Mouse (Mus musculus) embryonic facial prominence, embryonic 14.5 days (tissue): ENCODE measurements around the gene Atp2b2. TPM values are rescaled to one million over a fixed set of nuclear protein-coding genes. Genes with fewer than 3 reads are reported as not detected.

Experiments
- ATAC-seq: fragments of 200-750 bp; cut with Nextera tagmentation; 2 replicates; pipeline ENCODE4 v1.8.0; 2017; ENCODE audit warnings: low read depth, moderate number of reproducible peaks, moderate TSS enrichment
- DNase-seq: peaks from one replicate; pipeline ENCODE4 v3.0.0-alpha.2; 2015; ENCODE audit warnings: low spot score
- H3K27ac ChIP-seq: fragments of 300-500 bp; sonication (generic); replicated peaks from 2 replicates; pipeline ENCODE4 v1.5.1; 2014; ENCODE audit warnings: low read depth, mild to moderate bottlenecking, low read length, moderate library complexity
- H3K27me3 ChIP-seq: fragments of 300-500 bp; sonication (generic); replicated peaks from 2 replicates; pipeline ENCODE4 v1.6.1; 2014; ENCODE audit warnings: low read length; ENCODE audit not compliant: control insufficient read depth, insufficient read depth
- H3K36me3 ChIP-seq: fragments of 300-500 bp; sonication (generic); 2 replicates; pipeline ENCODE4 v1.6.1; 2014; ENCODE audit warnings: low read length, mixed read lengths; ENCODE audit not compliant: control insufficient read depth, insufficient read depth
- H3K4me1 ChIP-seq: fragments of 300-500 bp; sonication (generic); 2 replicates; pipeline ENCODE4 v1.6.1; 2014; ENCODE audit warnings: antibody characterized with exemption, low read length; ENCODE audit not compliant: control insufficient read depth, insufficient read depth
- H3K4me2 ChIP-seq: fragments of 300-500 bp; sonication (generic); 2 replicates; pipeline ENCODE4 v1.6.1; 2014; ENCODE audit warnings: low read depth, mild to moderate bottlenecking, low read length, moderate library complexity, mixed read lengths
- H3K4me3 ChIP-seq: fragments of 300-500 bp; sonication (generic); 2 replicates; pipeline ENCODE4 v1.5.1; 2014; ENCODE audit warnings: low read depth, mild to moderate bottlenecking, low read length
- H3K9ac ChIP-seq: fragments of 300-500 bp; sonication (generic); 2 replicates; pipeline ENCODE4 v1.6.1; 2014; ENCODE audit warnings: low read depth, mild to moderate bottlenecking, low read length, moderate library complexity, mixed read lengths
- H3K9me3 ChIP-seq: fragments of 300-500 bp; sonication (generic); 2 replicates; pipeline ENCODE4 v1.6.1; 2016; ENCODE audit warnings: low read length; ENCODE audit not compliant: control insufficient read depth
- WGBS: fragments of 180-500 bp; shearing (Covaris S2); extraction: QIAGEN DNeasy Blood & Tissue Kit; methylation state at CpG from one replicate; pipeline ENCODE4 v1.1.7; 2014; 5-methylcytosine and 5-hydroxymethylcytosine counted together
- polyA plus RNA-seq: library from polyadenylated mRNA; unstranded; fragments of >200 nt; fragmentation: Nextera tagmentation; extraction: Ambion mirVana; gene quantifications from 2 replicates; pipeline ENCODE4 v1.2.1, GENCODE M21; 2014

The Atp2b2 gene
- polyA plus RNA-seq, 1 experiment from 2014 or later, result 1.4 TPM

DNA sequence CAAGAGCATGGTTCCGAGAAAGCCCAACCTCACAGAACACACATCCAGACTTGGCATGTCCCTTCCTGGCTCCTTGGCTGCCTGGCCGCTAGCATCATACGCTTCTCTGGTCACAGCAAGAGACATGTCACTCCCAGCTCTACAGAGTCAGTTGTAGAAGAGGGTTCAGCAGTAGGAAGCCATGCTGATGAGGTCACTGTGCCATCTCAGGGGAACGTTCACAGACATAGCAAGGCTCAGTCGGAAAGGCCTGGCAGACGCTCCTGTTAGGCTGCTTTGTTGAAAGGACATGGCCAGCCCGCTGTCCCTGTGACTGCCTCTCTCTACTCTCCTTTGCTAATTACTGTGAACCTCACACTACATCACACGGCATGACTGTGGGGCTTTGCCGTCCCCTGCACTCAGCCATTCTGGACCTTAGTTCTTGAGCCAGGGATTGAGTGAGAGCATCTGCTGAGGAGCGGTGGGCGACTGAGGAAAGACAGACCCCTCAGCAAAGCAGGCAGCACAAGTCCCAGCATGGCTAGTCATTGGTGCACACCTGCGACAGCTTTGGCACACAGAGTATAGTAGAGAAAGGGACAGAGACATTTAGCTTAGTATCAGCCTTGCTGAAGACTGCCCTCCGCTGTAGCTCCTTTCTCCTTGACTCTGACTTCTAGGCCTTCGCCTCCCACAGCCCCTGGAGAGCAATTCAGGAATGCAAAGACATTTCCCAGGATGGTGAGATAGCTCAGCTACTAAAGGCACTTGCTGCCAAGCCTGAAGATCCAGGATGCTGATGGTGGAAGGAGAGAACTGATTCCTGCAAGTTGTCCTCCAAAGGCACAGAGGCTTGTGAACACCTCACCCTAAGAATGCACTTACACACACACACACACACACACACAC lies 108.9 kb downstream of the Atp2b2 start:
- DNase-seq, result peak; percentile 7
- ATAC-seq, result no peak
- Histone ChIP-seq H3K4me3 (no peak overlapping the region), H3K36me3 (no peaks in the 10 kb centered on the region), H3K9ac (no peak overlapping the region), H3K9me3 (no peaks in the 10 kb centered on the region), H3K4me2 (no peak overlapping the region), H3K27me3 (no peaks in the 10 kb centered on the region), H3K4me1 (no peaks in the 10 kb centered on the region), H3K27ac (no peak overlapping the region)
- 60% methylated on average over 14 of the region's 14 CpGs for WGBS

DNA sequence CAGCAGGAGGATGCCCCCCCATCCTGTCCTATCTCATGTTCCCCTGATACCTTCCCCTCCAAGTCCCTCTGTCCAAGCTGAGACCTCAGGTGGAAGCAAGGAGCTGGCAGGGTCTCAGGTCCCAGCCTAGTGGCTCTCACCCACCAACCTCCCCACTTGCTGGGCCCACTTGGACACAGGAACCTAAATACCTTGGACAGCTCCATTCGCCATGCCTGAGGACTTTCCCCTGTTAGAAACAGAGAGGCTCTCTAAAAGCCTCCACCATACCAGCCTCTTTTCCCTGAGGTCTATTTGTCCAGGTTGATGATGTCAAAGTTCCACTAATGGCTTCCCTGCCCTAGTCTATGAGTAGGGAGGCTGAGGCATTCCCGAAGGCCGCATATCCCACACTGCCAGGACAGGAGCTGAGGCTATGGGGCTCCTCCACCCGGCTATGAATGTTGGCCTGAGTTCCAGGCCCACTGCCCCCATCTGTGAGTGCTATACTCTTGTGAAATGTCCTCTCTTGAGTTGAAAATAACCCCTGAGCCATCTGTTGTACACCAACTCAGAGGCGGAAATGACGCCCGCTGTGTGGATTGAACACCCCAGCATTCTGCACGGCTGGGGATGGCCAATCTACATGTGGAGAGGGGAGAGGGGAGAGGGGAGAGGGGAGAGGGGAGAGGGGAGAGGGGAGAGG lies 113.1 kb downstream of the Atp2b2 start:
- Histone ChIP-seq H3K9ac (no peak overlapping the region), H3K36me3 (no peaks in the 10 kb centered on the region), H3K4me2 (no peak overlapping the region), H3K27ac (no peak overlapping the region), H3K4me3 (no peak overlapping the region), H3K9me3 (no peaks in the 10 kb centered on the region), H3K4me1 (no peaks in the 10 kb centered on the region), H3K27me3 (no peaks in the 10 kb centered on the region)
- 72% methylated on average over 8 of the region's 8 CpGs for WGBS
- DNase-seq (peak; percentile 48), ATAC-seq (no peak)

DNA sequence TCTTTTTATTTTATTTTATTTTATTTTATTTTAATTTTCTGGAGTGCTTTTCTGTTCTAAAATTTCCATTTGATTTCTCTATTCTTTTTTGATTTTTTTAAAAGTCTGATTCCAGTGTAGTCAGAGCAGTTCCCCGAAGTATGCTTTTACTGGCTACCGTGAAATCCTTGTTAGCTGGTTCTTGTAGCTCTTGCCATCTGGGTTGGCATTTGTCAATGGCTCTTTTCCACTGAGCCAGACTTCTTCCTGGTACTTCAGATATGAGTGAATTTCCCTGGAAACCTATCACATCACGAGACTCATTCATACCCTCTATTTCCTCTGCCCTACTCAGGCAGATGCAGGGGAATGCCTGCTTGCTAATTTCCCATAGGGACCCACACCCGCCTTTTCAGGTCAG lies 119.2 kb downstream of the Atp2b2 start:
- H3K4me3 ChIP-seq, result no peak overlapping the region
- no peaks in the 10 kb centered on the region for H3K9me3 ChIP-seq
- H3K27me3 ChIP-seq, result no peaks in the 10 kb centered on the region
- H3K4me1 ChIP-seq, result no peaks in the 10 kb centered on the region
- 82% methylated on average over 4 of the region's 4 CpGs for WGBS
- H3K9ac ChIP-seq, result no peak overlapping the region
- no peak overlapping the region for H3K27ac ChIP-seq
- H3K36me3 ChIP-seq, result no peaks in the 10 kb centered on the region
- H3K4me2 ChIP-seq, result no peak overlapping the region
- no peak for ATAC-seq
- no peak for DNase-seq

DNA sequence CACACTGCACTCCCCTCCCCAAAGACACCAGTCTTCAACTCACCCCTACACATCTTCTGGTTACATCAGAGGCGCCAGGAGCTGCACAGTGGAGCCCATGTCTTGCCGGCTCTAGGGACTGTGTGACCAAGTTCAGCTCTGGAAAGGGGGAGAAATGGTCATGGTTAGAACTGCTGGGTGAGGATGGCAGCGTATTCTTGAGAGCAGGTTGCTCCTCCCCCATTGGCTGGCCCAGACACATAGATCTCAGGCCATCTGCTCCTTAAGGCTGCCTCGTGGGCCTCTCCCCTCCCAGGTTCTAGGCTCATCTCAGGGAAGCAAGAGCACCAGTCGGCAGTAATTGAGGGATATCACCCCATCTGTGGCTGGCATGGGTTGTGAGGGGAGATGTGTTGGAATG lies 121.9 kb downstream of the Atp2b2 start:
- Histone ChIP-seq H3K9me3 (no peaks in the 10 kb centered on the region), H3K4me3 (no peak overlapping the region), H3K27ac (no peak overlapping the region), H3K4me1 (no peaks in the 10 kb centered on the region), H3K36me3 (no peaks in the 10 kb centered on the region), H3K4me2 (no peak overlapping the region), H3K9ac (no peak overlapping the region), H3K27me3 (no peaks in the 10 kb centered on the region)
- WGBS, result 67% methylated on average over 5 of the region's 5 CpGs
- ATAC-seq (no peak), DNase-seq (no peak)

DNA sequence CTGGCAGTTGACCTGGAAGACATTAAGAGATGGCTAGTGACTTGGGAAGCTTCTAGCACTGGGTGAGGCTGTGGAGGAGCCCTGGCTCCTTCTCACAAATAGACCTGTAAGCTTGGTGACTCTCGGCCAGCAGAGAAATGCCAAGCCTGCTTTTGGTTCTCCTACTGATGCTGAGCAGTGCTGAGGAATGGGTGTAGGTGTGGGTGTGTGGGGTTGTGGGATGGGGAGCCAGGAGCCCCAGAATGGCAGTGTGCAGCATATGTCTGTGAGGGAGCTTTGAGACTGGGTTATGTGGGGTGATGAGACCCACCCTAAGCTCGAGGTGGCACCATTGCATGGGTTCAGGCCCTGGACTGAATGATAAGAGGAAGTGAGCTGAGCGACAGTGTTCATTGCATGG lies 129.7 kb downstream of the Atp2b2 start:
- Histone ChIP-seq H3K4me3 (no peak overlapping the region), H3K27me3 (no peaks in the 10 kb centered on the region), H3K9ac (no peak overlapping the region), H3K27ac (no peak overlapping the region), H3K4me2 (no peak overlapping the region), H3K9me3 (no peaks in the 10 kb centered on the region), H3K36me3 (no peaks in the 10 kb centered on the region), H3K4me1 (no peaks in the 10 kb centered on the region)
- WGBS, result 78% methylated on average over 3 of the region's 3 CpGs
- ATAC-seq, result no peak
- no peak for DNase-seq

DNA sequence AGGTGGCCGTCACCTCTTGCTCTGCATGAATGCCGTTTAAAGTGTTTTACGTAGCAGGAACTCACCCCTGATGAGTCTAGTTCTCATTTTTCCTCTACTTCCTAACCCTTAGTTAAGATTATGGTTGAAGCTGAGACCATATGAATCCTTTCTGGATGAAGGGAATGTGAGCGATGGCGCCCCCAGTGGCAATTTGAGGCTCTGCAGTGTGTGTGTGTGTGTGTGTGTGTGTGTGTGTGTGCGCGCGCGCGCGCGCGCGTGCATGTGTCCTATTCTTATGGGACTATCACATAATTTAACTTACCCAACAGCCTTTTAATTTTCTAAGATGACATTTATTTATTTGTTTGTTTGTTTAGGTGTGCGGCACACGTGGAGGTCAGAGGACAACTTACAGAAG lies 131.3 kb downstream of the Atp2b2 start:
- 69% methylated on average over 16 of the region's 16 CpGs for WGBS

DNA sequence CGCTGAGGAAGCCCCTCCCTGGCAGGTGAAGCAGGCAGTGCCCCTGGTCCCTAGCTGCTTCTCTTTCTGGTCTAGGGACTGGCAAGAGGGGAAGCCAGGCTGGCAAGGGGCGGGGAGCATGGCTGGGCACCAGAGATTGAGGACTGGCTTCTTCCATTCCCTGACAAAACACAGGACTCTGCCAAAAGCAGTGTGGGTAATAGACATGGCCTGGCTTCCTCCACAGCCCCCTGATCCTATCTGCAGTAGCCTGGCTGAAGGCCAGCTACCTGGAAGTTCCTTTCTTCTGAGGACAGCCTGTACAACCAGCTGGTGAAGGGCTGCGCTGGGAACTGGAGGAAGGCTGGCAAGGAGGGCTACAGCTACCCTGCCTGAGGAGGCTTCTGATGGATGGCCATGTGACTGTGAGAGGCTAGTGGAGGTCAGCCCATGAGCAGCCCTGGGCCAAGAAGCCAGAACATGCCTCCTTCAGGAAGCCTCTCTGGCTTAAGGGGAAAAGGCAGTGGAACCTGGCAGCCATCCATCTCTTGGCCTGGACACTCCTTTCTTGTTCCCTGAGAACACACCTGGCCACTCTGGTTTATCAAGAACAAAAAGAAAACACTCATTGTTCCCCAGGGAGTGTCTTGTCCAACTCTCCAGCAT lies 131.9 kb downstream of the Atp2b2 start:
- Histone ChIP-seq H3K4me1 (no peaks in the 10 kb centered on the region), H3K9me3 (no peaks in the 10 kb centered on the region), H3K36me3 (no peaks in the 10 kb centered on the region), H3K4me2 (no peak overlapping the region), H3K9ac (no peak overlapping the region), H3K27me3 (no peaks in the 10 kb centered on the region), H3K27ac (no peak overlapping the region), H3K4me3 (no peak overlapping the region)
- DNase-seq (no peak), ATAC-seq (no peak)
- WGBS, result 88% methylated on average over 3 of the region's 3 CpGs

More for the DNA sequence above, 131.3 kb downstream of the Atp2b2 start:
- Histone ChIP-seq H3K27ac (no peak overlapping the region), H3K36me3 (no peaks in the 10 kb centered on the region), H3K4me2 (no peak overlapping the region), H3K4me1 (no peaks in the 10 kb centered on the region), H3K4me3 (no peak overlapping the region), H3K9me3 (no peaks in the 10 kb centered on the region), H3K27me3 (no peaks in the 10 kb centered on the region), H3K9ac (no peak overlapping the region)
- ATAC-seq (no peak), DNase-seq (no peak)

DNA sequence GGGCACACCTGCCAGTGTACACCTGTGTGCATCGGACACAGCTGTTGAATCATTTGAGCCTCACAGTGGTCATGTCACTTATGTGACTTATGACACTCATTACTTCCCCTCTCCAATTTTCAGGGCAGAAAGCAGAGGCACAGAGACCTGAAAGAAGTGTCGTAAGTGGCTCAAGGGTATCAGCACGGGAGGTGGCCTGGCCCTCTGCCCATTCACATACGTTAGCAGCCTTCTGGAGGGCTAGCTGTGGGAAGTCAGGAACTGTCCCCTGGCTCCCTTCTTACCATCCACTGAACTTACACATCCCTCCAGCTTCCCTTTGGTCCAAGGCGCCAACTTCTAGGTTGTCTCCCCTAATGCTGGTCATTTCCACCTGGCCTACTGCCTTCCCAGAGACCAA lies 132.6 kb downstream of the Atp2b2 start:
- Histone ChIP-seq H3K9ac (no peak overlapping the region), H3K27ac (no peak overlapping the region), H3K4me2 (no peak overlapping the region), H3K9me3 (no peaks in the 10 kb centered on the region), H3K36me3 (no peaks in the 10 kb centered on the region), H3K4me1 (no peaks in the 10 kb centered on the region), H3K27me3 (no peaks in the 10 kb centered on the region), H3K4me3 (no peak overlapping the region)
- no peak for DNase-seq
- no peak for ATAC-seq
- WGBS, result 71% methylated on average over 5 of the region's 5 CpGs
